Mouse (Mus musculus): ENCODE measurements at regions not wholly inside any gene's neighbourhood (a gene's known extent, or its start where the extent isn't known, plus 50 kb on each side); places are given as distances from the start of the nearest gene placed in this dataset.

DNA sequence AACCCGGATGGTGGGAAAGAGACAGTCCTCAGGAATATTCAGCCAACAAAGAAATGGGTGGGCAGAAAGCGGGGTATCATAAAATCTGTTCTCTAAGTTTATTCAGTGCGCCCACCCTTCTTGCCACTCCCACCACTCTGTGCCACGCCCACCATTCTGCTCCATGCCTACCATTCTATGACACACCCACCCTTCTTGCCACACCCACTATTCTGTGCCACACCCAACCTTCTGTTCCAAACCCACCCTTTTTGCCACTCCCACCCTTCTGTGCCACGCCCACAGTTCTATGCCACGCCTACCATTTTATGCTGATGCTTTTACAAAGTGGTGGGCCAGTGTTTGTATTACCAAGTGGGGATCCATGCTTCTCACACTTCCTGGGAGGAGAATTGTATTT lies 404.3 kb downstream of the Cbln4 start:
- no peak for TF ChIP-seq CTCF (IDR thresholded peaks at IDR 0.05; ENCODE audit: extremely low read depth, insufficient read length, insufficient replicate concordance, low read depth, low read length)
- no peak for TF ChIP-seq POLR2A (IDR thresholded peaks at IDR 0.05; ENCODE audit: low read depth, low read length)
